Mouse (Mus musculus): Measurements from ENCODE around the gene Sp2.

DNA sequence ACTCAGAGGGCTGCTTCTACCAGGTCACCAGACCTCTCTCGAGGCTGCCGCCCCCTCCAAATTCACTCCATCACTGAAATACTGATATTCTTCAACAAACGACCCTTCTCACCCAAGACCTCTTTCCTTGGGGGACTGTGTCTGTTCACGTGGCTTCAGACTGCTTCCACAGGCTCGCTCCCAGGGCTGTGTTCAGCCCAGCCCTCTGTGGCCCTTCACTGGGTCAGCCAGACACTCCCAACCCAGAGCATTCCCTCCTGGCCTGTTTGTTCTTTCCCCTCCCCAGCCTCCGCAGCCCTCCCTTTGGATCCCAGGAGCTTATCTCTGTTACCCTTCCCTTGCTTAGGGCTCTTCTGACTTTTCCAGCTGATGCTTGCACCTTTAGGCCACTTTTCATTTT, 14.3 kb downstream of the Sp2 start:
- TF ChIP-seq CTCF (conservative IDR thresholded peaks at IDR 0.05; ENCODE audit: low read length) (no peak), NANOG (IDR thresholded peaks at IDR 0.05; ENCODE audit: borderline replicate concordance, low read length) (no peak)
